In genomic region chr2:50495141-50496056, GRCm38 (mm10) we compare ENCODE assay signal across 25 mouse cellular contexts.
DNase-seq lines count a peak whose midpoint lies in the region; ATAC-seq and TF ChIP-seq lines count a peak whose summit lies in the region.
"Had no signal": no experiment of that assay in that cellular context is flagged by ENCODE, and none has a peak within 500 bp of the region (broad histone marks: within the 10 kb centered on the region; RNA-seq: fewer than 3 reads in every experiment).

No protein-coding gene starts in this region.

- no peak overlapping the region for H3K27ac ChIP-seq in kidney, embryonic 14.5 days (ENCODE audit: low read depth, low read length)
- H3K27ac ChIP-seq in lung, embryonic 15.5 days: peak overlapping the region; percentile 56; the same call in 1 of the 2 replicates
- peak overlapping the region; percentile 49 for H3K27ac ChIP-seq in embryonic fibroblast, embryonic 13.5 days (ENCODE audit: insufficient read depth, low read length)
- no peak overlapping the region for H3K27ac ChIP-seq in neural tube, embryonic 15.5 days (replicated peaks)
- H3K27ac ChIP-seq: embryonic facial prominence, embryonic 12.5 days; forebrain, embryonic 15.5 days; heart, embryonic 10.5 days; liver, embryonic 15.5 days; macrophage; midbrain, embryonic 10.5 days; stomach, embryonic 15.5 days had no signal

- 0 out of 2 replicates have a peak, but pooled peaks have one; percentile 20 for ATAC-seq in kidney, embryonic 14.5 days (ENCODE audit: low FRiP score, low TSS enrichment)
- peak; percentile 47; the same call in 1 of the 2 replicates for ATAC-seq in lung, embryonic 15.5 days (ENCODE audit: borderline replicate concordance, extremely low read depth, low FRiP score, low TSS enrichment)
- no peak for ATAC-seq in neural tube, embryonic 15.5 days (ENCODE audit: low FRiP score)
- ATAC-seq: activated CD4-positive, CD25-positive, alpha-beta regulatory T cell, adult 4 months; forebrain, embryonic 15.5 days; hindbrain, embryonic 16.5 days; intestine, postnatal 0 days had no signal

- 43% methylated on average over 5 of the region's 5 CpGs for WGBS in kidney, embryonic 14.5 days
- WGBS in lung, embryonic 15.5 days: 24% methylated on average over 5 of the region's 5 CpGs
- WGBS in neural tube, embryonic 15.5 days: 73% methylated on average over 5 of the region's 5 CpGs

- no peak overlapping the region for H3K4me2 ChIP-seq in kidney, embryonic 14.5 days (replicated peaks; ENCODE audit: low read depth, low read length)
- H3K4me2 ChIP-seq in lung, embryonic 15.5 days: no peak overlapping the region
- H3K4me2 ChIP-seq in neural tube, embryonic 15.5 days: no peak overlapping the region
- H3K4me2 ChIP-seq: embryonic facial prominence, embryonic 12.5 days; forebrain, embryonic 15.5 days; liver, embryonic 15.5 days; stomach, embryonic 15.5 days had no signal

- H3K27me3 ChIP-seq in kidney, embryonic 14.5 days (ENCODE audit: control insufficient read depth, insufficient read depth, low read length): no peaks in the 10 kb centered on the region
- no peaks in the 10 kb centered on the region for H3K27me3 ChIP-seq in lung, embryonic 15.5 days
- no peaks in the 10 kb centered on the region for H3K27me3 ChIP-seq in neural tube, embryonic 15.5 days (replicated peaks)
- H3K27me3 ChIP-seq: embryonic facial prominence, embryonic 12.5 days; forebrain, embryonic 15.5 days; liver, embryonic 15.5 days; stomach, embryonic 15.5 days had no signal

- 0 out of 2 replicates have a peak, but pooled peaks cover 4% of the 10 kb centered on the region for H3K4me1 ChIP-seq in kidney, embryonic 14.5 days (ENCODE audit: control insufficient read depth, insufficient read depth, low read length)
- H3K4me1 ChIP-seq in lung, embryonic 15.5 days: peaks cover 15% of the 10 kb centered on the region; the same call in 1 of the 2 replicates
- peaks cover 5% of the 10 kb centered on the region for H3K4me1 ChIP-seq in embryonic fibroblast, embryonic 13.5 days (ENCODE audit: control insufficient read depth, insufficient read depth, low read length)
- H3K4me1 ChIP-seq in neural tube, embryonic 15.5 days: no peaks in the 10 kb centered on the region
- H3K4me1 ChIP-seq: forebrain, embryonic 15.5 days; liver, embryonic 15.5 days; midbrain, embryonic 10.5 days; stomach, embryonic 15.5 days had no signal

- no peaks in the 10 kb centered on the region for H3K9me3 ChIP-seq in kidney, embryonic 14.5 days (ENCODE audit: control insufficient read depth, low read length)
- no peaks in the 10 kb centered on the region for H3K9me3 ChIP-seq in lung, embryonic 15.5 days
- H3K9me3 ChIP-seq in neural tube, embryonic 15.5 days (replicated peaks): no peaks in the 10 kb centered on the region
- H3K9me3 ChIP-seq: embryonic facial prominence, embryonic 12.5 days; forebrain, embryonic 15.5 days; heart, embryonic 10.5 days; liver, embryonic 15.5 days; midbrain, embryonic 10.5 days; stomach, embryonic 15.5 days had no signal

- TF ChIP-seq POLR2A in embryonic fibroblast, embryonic 13.5 days (IDR thresholded peaks at IDR 0.05; ENCODE audit: low read depth, low read length): no peak

- no peak overlapping the region for H3K9ac ChIP-seq in kidney, embryonic 14.5 days (ENCODE audit: low read depth, low read length)
- no peak overlapping the region for H3K9ac ChIP-seq in lung, embryonic 15.5 days
- no peak overlapping the region for H3K9ac ChIP-seq in neural tube, embryonic 15.5 days (replicated peaks)
- H3K9ac ChIP-seq: embryonic facial prominence, embryonic 12.5 days; forebrain, embryonic 15.5 days; liver, embryonic 15.5 days; stomach, embryonic 15.5 days had no signal

- no peak overlapping the region for H3K4me3 ChIP-seq in kidney, embryonic 14.5 days (ENCODE audit: low read length)
- H3K4me3 ChIP-seq in lung, embryonic 15.5 days: no peak overlapping the region
- H3K4me3 ChIP-seq in embryonic fibroblast, embryonic 13.5 days (ENCODE audit: insufficient read depth, low read length): no peak overlapping the region
- H3K4me3 ChIP-seq in neural tube, embryonic 15.5 days (replicated peaks): no peak overlapping the region
- H3K4me3 ChIP-seq: embryonic facial prominence, embryonic 12.5 days; forebrain, embryonic 15.5 days; heart, embryonic 10.5 days; liver, embryonic 15.5 days; midbrain, embryonic 10.5 days; stomach, embryonic 15.5 days had no signal

- no peak for TF ChIP-seq CTCF in embryonic fibroblast, embryonic 13.5 days (IDR thresholded peaks at IDR 0.05; ENCODE audit: borderline replicate concordance, insufficient read depth, low read length)

- DNase-seq in kidney, postnatal 10 days: no peak
- no peak for DNase-seq in lung, postnatal 4 days
- DNase-seq in Muller cell, postnatal 12 days (ENCODE audit: inconsistent ontology term): peak; percentile 95
- DNase-seq in adrenal gland, adult 8-10 months: no peak
- DNase-seq: adrenal gland, postnatal 10 days; cerebellum, adult 2 months; heart, postnatal 4 days; kidney, postnatal 36 days; layer of hippocampus, adult 9-11 months; liver; thymus, adult 2 months had no signal

- no peaks in the 10 kb centered on the region for H3K36me3 ChIP-seq in kidney, embryonic 14.5 days (ENCODE audit: control insufficient read depth, insufficient read depth, low read length)
- H3K36me3 ChIP-seq in lung, embryonic 15.5 days: no peaks in the 10 kb centered on the region
- H3K36me3 ChIP-seq in neural tube, embryonic 15.5 days: no peaks in the 10 kb centered on the region
- H3K36me3 ChIP-seq: embryonic facial prominence, embryonic 12.5 days; forebrain, embryonic 15.5 days; heart, embryonic 10.5 days; liver, embryonic 15.5 days; midbrain, embryonic 10.5 days; stomach, embryonic 15.5 days had no signal

Comparison
In these comparisons a context has a peak if more than half of its experiments do, and no peak if none do; other contexts are left out.
1. H3K27ac ChIP-seq: peak in lung, embryonic 15.5 days (single experiment) and embryonic fibroblast, embryonic 13.5 days (single experiment); none in kidney, embryonic 14.5 days (single experiment) and neural tube, embryonic 15.5 days (single experiment).